Mouse (Mus musculus): Measurements from ENCODE around the gene Pspc1. TPM values are rescaled to one million over a fixed set of nuclear protein-coding genes. Genes with fewer than 3 reads are reported as not detected.
"Not testable (repeated sequence)": the region's sequence is repeated elsewhere in the genome, so short reads cannot be mapped to it uniquely, and the experiment has no call there.

Pspc1 gene
- polyA plus RNA-seq, 1 experiment from 2014 or later, result 17.3 TPM

DNA sequence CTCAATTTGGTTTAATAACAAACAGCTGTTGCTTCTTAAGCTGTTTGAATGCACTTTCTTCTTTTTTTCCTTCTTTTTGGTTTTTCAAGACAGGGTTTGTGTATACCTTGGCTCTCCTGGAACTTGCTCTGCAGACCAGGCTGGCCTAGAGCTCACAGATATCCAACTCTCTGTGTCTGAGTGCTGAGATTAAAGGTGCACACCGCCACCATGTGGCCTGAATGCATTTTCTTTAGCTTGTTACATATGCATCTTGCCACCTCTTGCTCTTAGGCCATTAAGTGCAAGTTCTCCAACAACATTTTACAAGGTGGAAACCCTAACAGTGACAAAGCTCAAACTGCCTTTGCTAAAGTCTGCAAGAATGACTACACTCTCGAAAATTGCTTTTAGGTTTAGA lies 15.1 kb upstream of the Pspc1 start:
- ATAC-seq, result no peak
- Histone ChIP-seq H3K36me3 (ENCODE audit: control insufficient read depth, insufficient read depth, low read length) (peaks cover 4% of the 10 kb centered on the region; the same call in 1 of the 2 replicates), H3K9me3 (ENCODE audit: control insufficient read depth, low read length) (no peaks in the 10 kb centered on the region), H3K9ac (ENCODE audit: low read depth, low read length) (no peak overlapping the region), H3K4me3 (ENCODE audit: low read length) (no peak overlapping the region), H3K4me2 (ENCODE audit: low read depth, low read length) (no peak overlapping the region), H3K27me3 (replicated peaks; ENCODE audit: control insufficient read depth, insufficient read depth, low read length) (no peaks in the 10 kb centered on the region), H3K4me1 (ENCODE audit: control insufficient read depth, insufficient read depth, low read length) (no peaks in the 10 kb centered on the region), H3K27ac (ENCODE audit: low read length) (no peak overlapping the region)
- WGBS, result 43% methylated on average over 2 of the region's 2 CpGs

DNA sequence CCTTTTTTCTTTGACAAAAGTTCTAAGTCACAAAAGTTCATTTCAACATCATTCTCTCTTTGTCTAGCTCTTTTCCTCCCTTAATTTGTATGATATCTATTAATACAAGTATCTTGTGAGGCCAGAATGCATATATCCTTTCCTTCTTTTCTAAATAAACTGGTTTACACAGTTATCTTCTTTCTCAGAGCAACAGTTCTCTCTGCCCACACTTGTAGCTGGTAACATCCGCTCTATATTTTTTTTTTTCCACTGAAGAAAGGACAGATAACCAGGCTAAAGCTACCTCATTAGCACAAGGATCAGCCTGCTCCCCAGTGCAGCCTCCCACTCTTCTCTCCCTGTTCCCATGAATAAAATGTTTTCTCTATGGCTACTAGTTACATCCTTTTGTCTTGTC lies 6.5 kb upstream of the Pspc1 start:
- WGBS, result 80% methylated on average over 1 of the region's 1 CpGs
- ATAC-seq, result no peak
- H3K4me3 ChIP-seq (ENCODE audit: low read length), result no peak overlapping the region

GRCm38 (mm10) chr14:56778933-56779300 lies 801 bp upstream of the Pspc1 start:
- peak overlapping the region; percentile 89 for H3K9ac ChIP-seq (ENCODE audit: low read depth, low read length)
- peak; percentile 6; the same call in 1 of the 2 replicates for ATAC-seq
- 27% methylated on average over 3 of the region's 3 CpGs for WGBS

More for the DNA sequence above, 6.5 kb upstream of the Pspc1 start:
- Histone ChIP-seq H3K4me2 (ENCODE audit: low read depth, low read length) (no peak overlapping the region), H3K9me3 (ENCODE audit: control insufficient read depth, low read length) (no peaks in the 10 kb centered on the region), H3K27me3 (replicated peaks; ENCODE audit: control insufficient read depth, insufficient read depth, low read length) (no peaks in the 10 kb centered on the region), H3K27ac (ENCODE audit: low read length) (no peak overlapping the region), H3K4me1 (ENCODE audit: control insufficient read depth, insufficient read depth, low read length) (no peaks in the 10 kb centered on the region), H3K36me3 (ENCODE audit: control insufficient read depth, insufficient read depth, low read length) (no peaks in the 10 kb centered on the region), H3K9ac (ENCODE audit: low read depth, low read length) (no peak overlapping the region)

GRCm38 (mm10) chr14:56777360-56778136 lies 568 bp downstream of the Pspc1 start:
- no peaks in the 10 kb centered on the region for H3K27me3 ChIP-seq (replicated peaks; ENCODE audit: control insufficient read depth, insufficient read depth, low read length)
- H3K9me3 ChIP-seq (ENCODE audit: control insufficient read depth, low read length), result no peaks in the 10 kb centered on the region
- WGBS, result under 1% methylated on average over 71 of the region's 71 CpGs
- H3K4me2 ChIP-seq (ENCODE audit: low read depth, low read length), result peak overlapping the region; percentile 71
- peak overlapping the region; percentile 89 for H3K9ac ChIP-seq (ENCODE audit: low read depth, low read length)
- ATAC-seq, result peak; percentile 41
- H3K36me3 ChIP-seq (ENCODE audit: control insufficient read depth, insufficient read depth, low read length), result no peaks in the 10 kb centered on the region
- peak overlapping the region; percentile 90 for H3K4me3 ChIP-seq (ENCODE audit: low read length)
- peaks cover 7% of the 10 kb centered on the region for H3K4me1 ChIP-seq (ENCODE audit: control insufficient read depth, insufficient read depth, low read length)
- peak overlapping the region; percentile 96 for H3K27ac ChIP-seq (ENCODE audit: low read length)

More at GRCm38 (mm10) chr14:56778933-56779300, 801 bp upstream of the Pspc1 start:
- Histone ChIP-seq H3K27ac (ENCODE audit: low read length) (peak overlapping the region; percentile 96), H3K27me3 (replicated peaks; ENCODE audit: control insufficient read depth, insufficient read depth, low read length) (no peaks in the 10 kb centered on the region), H3K9me3 (ENCODE audit: control insufficient read depth, low read length) (no peaks in the 10 kb centered on the region), H3K4me1 (ENCODE audit: control insufficient read depth, insufficient read depth, low read length) (peaks cover 7% of the 10 kb centered on the region), H3K4me3 (ENCODE audit: low read length) (peak overlapping the region; percentile 90), H3K36me3 (ENCODE audit: control insufficient read depth, insufficient read depth, low read length) (no peaks in the 10 kb centered on the region), H3K4me2 (ENCODE audit: low read depth, low read length) (peak overlapping the region; percentile 52)

GRCm38 (mm10) chr14:56776571-56777238 lies 1.4 kb downstream of the Pspc1 start:
- 26% methylated on average over 11 of the region's 11 CpGs for WGBS
- peak overlapping the region; percentile 89 for H3K9ac ChIP-seq (ENCODE audit: low read depth, low read length)
- ATAC-seq, result no peak

GRCm38 (mm10) chr14:56775416-56775815 lies 2.7 kb downstream of the Pspc1 start:
- ATAC-seq, result no peak
- Histone ChIP-seq H3K9me3 (ENCODE audit: control insufficient read depth, low read length) (no peaks in the 10 kb centered on the region), H3K4me2 (ENCODE audit: low read depth, low read length) (peak overlapping the region; percentile 26), H3K4me1 (ENCODE audit: control insufficient read depth, insufficient read depth, low read length) (peaks cover 7% of the 10 kb centered on the region), H3K9ac (ENCODE audit: low read depth, low read length) (no peak overlapping the region), H3K36me3 (ENCODE audit: control insufficient read depth, insufficient read depth, low read length) (no peaks in the 10 kb centered on the region), H3K27me3 (replicated peaks; ENCODE audit: control insufficient read depth, insufficient read depth, low read length) (no peaks in the 10 kb centered on the region), H3K27ac (ENCODE audit: low read length) (no peak overlapping the region), H3K4me3 (ENCODE audit: low read length) (no peak overlapping the region)
- 60% methylated on average over 4 of the region's 4 CpGs for WGBS

More at GRCm38 (mm10) chr14:56776571-56777238, 1.4 kb downstream of the Pspc1 start:
- Histone ChIP-seq H3K4me1 (ENCODE audit: control insufficient read depth, insufficient read depth, low read length) (peaks cover 7% of the 10 kb centered on the region), H3K27ac (ENCODE audit: low read length) (no peak overlapping the region), H3K27me3 (replicated peaks; ENCODE audit: control insufficient read depth, insufficient read depth, low read length) (no peaks in the 10 kb centered on the region), H3K36me3 (ENCODE audit: control insufficient read depth, insufficient read depth, low read length) (no peaks in the 10 kb centered on the region), H3K4me3 (ENCODE audit: low read length) (peak overlapping the region; percentile 90), H3K9me3 (ENCODE audit: control insufficient read depth, low read length) (no peaks in the 10 kb centered on the region), H3K4me2 (ENCODE audit: low read depth, low read length) (peak overlapping the region; percentile 71)

GRCm38 (mm10) chr14:56766438-56766837 lies 11.7 kb downstream of the Pspc1 start:
- H3K4me3 ChIP-seq (ENCODE audit: low read length); H3K36me3 ChIP-seq (ENCODE audit: control insufficient read depth, insufficient read depth, low read length); H3K27me3 ChIP-seq (replicated peaks; ENCODE audit: control insufficient read depth, insufficient read depth, low read length); ATAC-seq; H3K4me2 ChIP-seq (ENCODE audit: low read depth, low read length); H3K9me3 ChIP-seq (ENCODE audit: control insufficient read depth, low read length); H3K9ac ChIP-seq (ENCODE audit: low read depth, low read length); H3K4me1 ChIP-seq (ENCODE audit: control insufficient read depth, insufficient read depth, low read length); H3K27ac ChIP-seq (ENCODE audit: low read length): not testable (repeated sequence)
- WGBS, result 89% methylated on average over 2 of the region's 2 CpGs

DNA sequence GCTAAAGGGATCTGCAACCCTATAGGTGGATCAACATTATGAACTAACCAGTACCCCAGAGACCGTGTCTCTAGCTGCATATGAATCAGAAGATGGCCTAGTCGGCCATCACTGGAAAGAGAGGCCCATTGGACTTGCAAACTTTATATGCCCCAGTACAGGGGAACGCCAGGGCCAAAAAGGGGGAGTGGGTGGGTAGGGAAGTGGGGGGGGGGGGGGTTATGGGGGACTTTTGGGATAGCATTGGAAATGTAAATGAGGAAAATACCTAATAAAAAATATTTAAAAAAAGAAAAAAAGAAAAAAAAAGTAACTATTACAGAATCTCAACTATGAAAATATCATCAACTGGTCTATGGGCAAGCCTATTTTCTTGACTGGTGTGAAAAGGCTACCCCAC lies 13.0 kb downstream of the Pspc1 start:
- not testable (repeated sequence) for H3K4me3 ChIP-seq (ENCODE audit: low read length); H3K9ac ChIP-seq (ENCODE audit: low read depth, low read length); H3K4me2 ChIP-seq (ENCODE audit: low read depth, low read length); H3K4me1 ChIP-seq (ENCODE audit: control insufficient read depth, insufficient read depth, low read length); H3K36me3 ChIP-seq (ENCODE audit: control insufficient read depth, insufficient read depth, low read length); H3K9me3 ChIP-seq (ENCODE audit: control insufficient read depth, low read length); H3K27me3 ChIP-seq (replicated peaks; ENCODE audit: control insufficient read depth, insufficient read depth, low read length); H3K27ac ChIP-seq (ENCODE audit: low read length); ATAC-seq
- 96% methylated on average over 2 of the region's 3 CpGs for WGBS

GRCm38 (mm10) chr14:56751282-56751681 lies 26.8 kb downstream of the Pspc1 start:
- no peak overlapping the region for H3K27ac ChIP-seq (ENCODE audit: low read length)
- no peak overlapping the region for H3K4me3 ChIP-seq (ENCODE audit: low read length)
- H3K4me2 ChIP-seq (ENCODE audit: low read depth, low read length), result no peak overlapping the region
- no peaks in the 10 kb centered on the region for H3K27me3 ChIP-seq (replicated peaks; ENCODE audit: control insufficient read depth, insufficient read depth, low read length)
- H3K9ac ChIP-seq (ENCODE audit: low read depth, low read length), result no peak overlapping the region
- no peaks in the 10 kb centered on the region for H3K4me1 ChIP-seq (ENCODE audit: control insufficient read depth, insufficient read depth, low read length)
- no peaks in the 10 kb centered on the region; the same call in 1 of the 2 replicates for H3K36me3 ChIP-seq (ENCODE audit: control insufficient read depth, insufficient read depth, low read length)
- no peaks in the 10 kb centered on the region for H3K9me3 ChIP-seq (ENCODE audit: control insufficient read depth, low read length)
- WGBS, result 83% methylated on average over 4 of the region's 4 CpGs
- ATAC-seq, result no peak

All from intestine, embryonic 16.5 days (tissue).